Mouse (Mus musculus) stomach, postnatal 0 days (tissue): ENCODE measurements around the gene Rho. TPM values are rescaled to one million over a fixed set of nuclear protein-coding genes. Genes with fewer than 3 reads are reported as not detected.

Experiments
- ATAC-seq: fragments of 200-750 bp; cut with Nextera tagmentation; 2 replicates; pipeline ENCODE4 v1.8.0; 2017; ENCODE audit not compliant: low FRiP score, low TSS enrichment
- DNase-seq: peaks from one replicate; pipeline ENCODE4 v3.0.0-alpha.2; 2016; ENCODE audit warnings: low spot score
- H3K27ac ChIP-seq: fragments of 300-500 bp; sonication (generic); replicated peaks from 2 replicates; pipeline ENCODE4 v1.5.1; 2014; ENCODE audit warnings: mild to moderate bottlenecking, control low read depth
- H3K27me3 ChIP-seq: fragments of 300-500 bp; sonication (generic); 2 replicates; pipeline ENCODE4 v1.6.1; 2014; ENCODE audit warnings: low read length; ENCODE audit not compliant: control insufficient read depth, insufficient read depth
- H3K36me3 ChIP-seq: fragments of 300-500 bp; sonication (generic); 2 replicates; pipeline ENCODE4 v1.6.1; 2014; ENCODE audit warnings: low read length, mixed read lengths; ENCODE audit not compliant: control insufficient read depth, insufficient read depth
- H3K4me1 ChIP-seq: fragments of 300-500 bp; sonication (generic); replicated peaks from 2 replicates; pipeline ENCODE4 v1.6.1; 2014; ENCODE audit warnings: antibody characterized with exemption; ENCODE audit not compliant: control insufficient read depth, insufficient read depth
- H3K4me2 ChIP-seq: fragments of 300-500 bp; sonication (generic); replicated peaks from 2 replicates; pipeline ENCODE4 v1.6.1; 2014; ENCODE audit warnings: low read depth, mild to moderate bottlenecking, control low read depth, moderate library complexity
- H3K4me3 ChIP-seq: fragments of 300-500 bp; sonication (generic); 2 replicates; pipeline ENCODE4 v1.5.1; 2014; ENCODE audit warnings: low read depth, low read length, control low read depth
- H3K9ac ChIP-seq: fragments of 300-500 bp; sonication (generic); 2 replicates; pipeline ENCODE4 v1.6.1; 2014; ENCODE audit warnings: mild to moderate bottlenecking, low read length, control low read depth, mixed read lengths
- H3K9me3 ChIP-seq: fragments of 300-500 bp; sonication (generic); 2 replicates; pipeline ENCODE4 v1.6.1; 2016; ENCODE audit warnings: low read length; ENCODE audit not compliant: control insufficient read depth
- CTCF ChIP-seq: IDR thresholded peaks from 2 replicates; pipeline ENCODE4 v1.5.1; 2016; ENCODE audit warnings: antibody characterized with exemption, low read depth, mild to moderate bottlenecking, moderate library complexity
- EP300 ChIP-seq: optimal IDR thresholded peaks from 2 replicates; pipeline ENCODE3; 2016; ENCODE audit warnings: antibody characterized with exemption
- WGBS: fragments of 180-500 bp; shearing (Covaris S2); extraction: QIAGEN DNeasy Blood & Tissue Kit; methylation state at CpG from one replicate; pipeline ENCODE4 v1.1.7; 2014; 5-methylcytosine and 5-hydroxymethylcytosine counted together
- polyA plus RNA-seq: library from polyadenylated mRNA; unstranded; fragments of >200 nt; fragmentation: Nextera tagmentation; extraction: Ambion mirVana; gene quantifications from 2 replicates; pipeline ENCODE4 v1.2.1, GENCODE M21; 2015

Gene Rho
- polyA plus RNA-seq, 1 experiment from 2014 or later: 0.10 TPM

GRCm38 (mm10) chr6:115972083-115972764 lies 40.7 kb downstream of the Rho start:
- Histone ChIP-seq H3K36me3 (peaks cover 2% of the 10 kb centered on the region), H3K4me1 (peaks cover 2% of the 10 kb centered on the region; the same call in 1 of the 2 replicates), H3K9ac (no peak overlapping the region; the same call in 1 of the 2 replicates), H3K4me2 (no peak overlapping the region), H3K27ac (no peak overlapping the region), H3K4me3 (no peak overlapping the region), H3K27me3 (no peaks in the 10 kb centered on the region), H3K9me3 (no peaks in the 10 kb centered on the region)
- no peak for ATAC-seq
- 77% methylated on average over 7 of the region's 7 CpGs for WGBS
- no peak for DNase-seq
- TF ChIP-seq CTCF: no peak
- TF ChIP-seq EP300: no peak

GRCm38 (mm10) chr6:115973139-115973875 lies 41.8 kb downstream of the Rho start:
- H3K27ac ChIP-seq: no peak overlapping the region
- ATAC-seq (no peak), DNase-seq (no peak)

GRCm38 (mm10) chr6:115973881-115974662 lies 42.5 kb downstream of the Rho start:
- 76% methylated on average over 16 of the region's 16 CpGs for WGBS
- Histone ChIP-seq H3K27me3 (no peaks in the 10 kb centered on the region), H3K4me2 (no peak overlapping the region), H3K9me3 (no peaks in the 10 kb centered on the region), H3K27ac (no peak overlapping the region), H3K9ac (no peak overlapping the region), H3K36me3 (peaks cover 4% of the 10 kb centered on the region), H3K4me1 (peaks cover 2% of the 10 kb centered on the region; the same call in 1 of the 2 replicates), H3K4me3 (no peak overlapping the region)
- no peak for TF ChIP-seq CTCF
- TF ChIP-seq EP300: no peak
- ATAC-seq: no peak
- DNase-seq: no peak

More at GRCm38 (mm10) chr6:115973139-115973875, 41.8 kb downstream of the Rho start:
- Histone ChIP-seq H3K4me1 (peaks cover 2% of the 10 kb centered on the region; the same call in 1 of the 2 replicates), H3K36me3 (peaks cover 6% of the 10 kb centered on the region), H3K27me3 (no peaks in the 10 kb centered on the region), H3K4me3 (no peak overlapping the region), H3K9ac (no peak overlapping the region), H3K9me3 (no peaks in the 10 kb centered on the region), H3K4me2 (no peak overlapping the region)
- WGBS: 84% methylated on average over 15 of the region's 15 CpGs
- TF ChIP-seq EP300: no peak
- TF ChIP-seq CTCF: no peak

GRCm38 (mm10) chr6:115975606-115976005 lies 44.1 kb downstream of the Rho start:
- Histone ChIP-seq H3K4me3 (no peak overlapping the region), H3K4me1 (peaks cover 2% of the 10 kb centered on the region; the same call in 1 of the 2 replicates), H3K27ac (no peak overlapping the region), H3K36me3 (peaks cover 4% of the 10 kb centered on the region; the same call in 1 of the 2 replicates), H3K4me2 (no peak overlapping the region), H3K9me3 (no peaks in the 10 kb centered on the region), H3K9ac (no peak overlapping the region), H3K27me3 (no peaks in the 10 kb centered on the region)
- DNase-seq (no peak), ATAC-seq (no peak)
- WGBS: 78% methylated on average over 8 of the region's 8 CpGs
- TF ChIP-seq EP300: no peak

GRCm38 (mm10) chr6:115977810-115978209 lies 46.3 kb downstream of the Rho start:
- H3K4me2 ChIP-seq: no peak overlapping the region
- H3K9ac ChIP-seq: no peak overlapping the region
- 72% methylated on average over 15 of the region's 15 CpGs for WGBS
- H3K27ac ChIP-seq: no peak overlapping the region
- 0 out of 2 replicates have a peak, but pooled peaks cover 4% of the 10 kb centered on the region for H3K36me3 ChIP-seq
- no peaks in the 10 kb centered on the region for H3K4me1 ChIP-seq
- H3K9me3 ChIP-seq: no peaks in the 10 kb centered on the region
- TF ChIP-seq EP300 (no peak), CTCF (no peak)
- H3K4me3 ChIP-seq: no peak overlapping the region
- ATAC-seq (no peak), DNase-seq (no peak)
- no peaks in the 10 kb centered on the region for H3K27me3 ChIP-seq
